Mouse (Mus musculus) myocyte (in vitro differentiated cells): ENCODE data around the gene Dhtkd1.

Experiments
- CEBPB ChIP-seq: IDR thresholded peaks from 2 replicates; pipeline ENCODE4 v1.6.1; 2011; ENCODE audit warnings: mild to moderate bottlenecking, moderate library complexity; ENCODE audit not compliant: poor library complexity, insufficient read depth, severe bottlenecking
- E2F4 ChIP-seq: IDR thresholded peaks from one replicate; pipeline ENCODE4 v1.6.1; 2011; ENCODE audit warnings: mild to moderate bottlenecking, control low read depth, moderate library complexity; ENCODE audit not compliant: insufficient read depth
- MAX ChIP-seq: IDR thresholded peaks from one replicate; pipeline ENCODE4 v1.6.1; 2011; ENCODE audit warnings: low read depth, mild to moderate bottlenecking, control low read depth
- MYOD1 ChIP-seq, 3 experiments: IDR thresholded peaks; one replicate each; pipeline ENCODE4 v1.6.1; 2011; ENCODE audit warnings: control low read depth in 2 of 3, low read depth in 2 of 3, mild to moderate bottlenecking in 2 of 3, moderate library complexity in 1 of 3; ENCODE audit not compliant: insufficient read length in 2 of 3, control insufficient read depth in 1 of 3
- POLR2A ChIP-seq: IDR thresholded peaks from one replicate; pipeline ENCODE4 v1.6.1; 2011; ENCODE audit warnings: low read depth, mild to moderate bottlenecking, control low read depth, moderate library complexity; ENCODE audit not compliant: insufficient read length
- POLR2AphosphoS2 ChIP-seq: IDR thresholded peaks from one replicate; pipeline ENCODE4 v1.6.1; 2011; ENCODE audit warnings: low read depth, control low read depth; ENCODE audit not compliant: insufficient read length
- REST ChIP-seq: IDR thresholded peaks from one replicate; pipeline ENCODE4 v1.6.1; 2011; ENCODE audit warnings: mild to moderate bottlenecking, control low read depth, moderate library complexity; ENCODE audit not compliant: insufficient read depth, insufficient read length
- TCF3 ChIP-seq: IDR thresholded peaks from one replicate; pipeline ENCODE4 v1.6.1; 2011; ENCODE audit warnings: low read depth, control low read depth; ENCODE audit not compliant: insufficient read length
- USF1 ChIP-seq: IDR thresholded peaks from one replicate; pipeline ENCODE4 v1.6.1; 2011; ENCODE audit warnings: low read depth, mild to moderate bottlenecking, control low read depth, moderate library complexity

DNA sequence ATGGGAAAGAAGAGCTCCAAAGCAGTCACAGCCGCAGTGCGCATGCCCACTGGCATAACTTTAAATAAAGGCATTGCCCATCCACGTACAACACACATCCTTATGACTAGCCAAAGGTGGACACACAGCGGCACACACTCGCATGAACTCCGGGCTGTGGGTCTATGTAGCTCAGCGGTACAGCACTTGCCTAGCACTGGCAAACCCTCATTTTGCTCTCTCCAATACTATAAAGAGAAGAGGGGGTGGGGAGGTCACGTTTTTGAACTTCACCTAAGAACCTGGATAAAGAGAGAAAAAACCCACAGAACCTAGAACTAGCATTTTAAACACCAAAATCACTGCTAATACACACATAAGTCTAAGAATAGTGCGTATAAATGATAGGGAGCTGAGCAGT, 1.7 kb downstream of the Dhtkd1 start:
- no peak for TF ChIP-seq TCF3
- no peak for TF ChIP-seq POLR2A
- TF ChIP-seq POLR2AphosphoS2, result no peak
- no peak for TF ChIP-seq USF1
- TF ChIP-seq MAX, result no peak
- TF ChIP-seq REST, result no peak
- no peak for TF ChIP-seq CEBPB
- TF ChIP-seq E2F4, result no peak
- no peak for TF ChIP-seq MYOD1 (IDR thresholded peaks at IDR 0.05; ENCODE audit: control insufficient read depth in 1 of 3, insufficient read length in 2 of 3, low read depth in 2 of 3)
